In the genomic region with DNA sequence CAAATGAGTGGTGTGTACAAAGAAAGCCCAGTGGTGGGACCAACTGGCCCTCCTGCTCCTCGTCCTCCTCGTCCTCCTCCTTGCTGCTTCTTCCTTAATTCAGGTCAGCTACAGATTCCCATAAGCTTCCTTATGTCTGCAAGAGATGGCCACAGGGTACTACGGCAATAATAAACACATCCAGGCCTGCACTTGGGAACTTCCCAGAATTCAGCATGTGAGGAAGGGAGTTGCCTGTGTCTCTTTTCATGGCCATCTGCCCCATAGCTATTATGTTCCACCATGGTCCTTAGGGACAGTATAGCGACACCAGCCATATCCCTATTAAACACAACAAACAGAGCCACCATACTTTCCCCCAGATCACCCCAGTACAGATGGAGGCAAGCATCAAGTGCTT, we compare ENCODE assay signal across 20 mouse cellular contexts. TPM values are rescaled to one million over a fixed set of nuclear protein-coding genes. Genes with fewer than 3 reads are reported as not detected.
A peak's percentile ranks its signal among the peaks of the same experiment; 100 is the strongest.
DNase-seq lines count a peak whose midpoint lies in the region; ATAC-seq and TF ChIP-seq lines count a peak whose summit lies in the region.
"Had no signal": no experiment of that assay in that cellular context is flagged by ENCODE, and none has a peak within 500 bp of the region (broad histone marks: within the 10 kb centered on the region; RNA-seq: fewer than 3 reads in every experiment).

No protein-coding gene starts in this region.

- ATAC-seq in midbrain, embryonic 14.5 days (ENCODE audit: low FRiP score, low TSS enrichment): no peak
- no peak for ATAC-seq in midbrain, embryonic 16.5 days
- ATAC-seq: forebrain, embryonic 14.5 days had no signal

- 45% methylated on average over 4 of the region's 4 CpGs for WGBS in heart, adult 2 months
- 54% methylated on average over 4 of the region's 4 CpGs for WGBS in midbrain, embryonic 14.5 days
- 43% methylated on average over 4 of the region's 4 CpGs for WGBS in midbrain, embryonic 16.5 days

- no peak for TF ChIP-seq CTCF in heart, adult 2 months (IDR thresholded peaks at IDR 0.05)

- H3K9me3 ChIP-seq in midbrain, embryonic 14.5 days (ENCODE audit: control insufficient read depth, low read length): no peaks in the 10 kb centered on the region
- H3K9me3 ChIP-seq in midbrain, embryonic 16.5 days (replicated peaks; ENCODE audit: control insufficient read depth, low read length, poor library complexity, severe bottlenecking): no peaks in the 10 kb centered on the region
- H3K9me3 ChIP-seq: liver, embryonic 13.5 days had no signal

- peaks cover 5% of the 10 kb centered on the region; the same call in 1 of the 2 replicates for H3K36me3 ChIP-seq in heart, adult 2 months (ENCODE audit: control insufficient read depth, insufficient read depth, low read length)
- H3K36me3 ChIP-seq in midbrain, embryonic 14.5 days (ENCODE audit: control insufficient read depth, insufficient read depth, low read length): no peaks in the 10 kb centered on the region
- H3K36me3 ChIP-seq in midbrain, embryonic 16.5 days (ENCODE audit: control insufficient read depth, insufficient read depth, low read length): no peaks in the 10 kb centered on the region
- H3K36me3 ChIP-seq: limb, embryonic 13.5 days; liver, embryonic 13.5 days had no signal

- H3K79me2 ChIP-seq in heart, adult 2 months (replicated peaks; ENCODE audit: control insufficient read depth, insufficient read depth, low read length): peaks cover 5% of the 10 kb centered on the region

- TF ChIP-seq POLR2A in heart, adult 2 months (IDR thresholded peaks at IDR 0.05; ENCODE audit: insufficient read depth, low read depth, low read length): no peak

- peak; percentile 28 for DNase-seq in cerebellum, adult 11 months
- DNase-seq in cerebellum, postnatal 10 days: no peak
- DNase-seq in heart, adult 2 months: no peak
- DNase-seq in heart, postnatal 36 days: no peak
- no peak for DNase-seq in midbrain, embryonic 14.5 days
- DNase-seq in cerebellum, postnatal 25 days: peak; percentile 27 to 30
- no peak for DNase-seq in spleen, adult 18-20 months
- DNase-seq: adrenal gland, adult 8-10 months; gastrocnemius, postnatal 36 days; heart, postnatal 10 days; kidney, adult 11 months; liver, embryonic 13.5 days; lung, embryonic 14.5 days; lung, postnatal 36 days; right cerebral cortex, postnatal 14 days; thymus, adult 2 months had no signal

- no peak overlapping the region for H3K4me2 ChIP-seq in midbrain, embryonic 14.5 days (ENCODE audit: low read length)
- no peak overlapping the region for H3K4me2 ChIP-seq in midbrain, embryonic 16.5 days (ENCODE audit: low read length)
- H3K4me2 ChIP-seq: heart, embryonic 11.5 days; limb, embryonic 13.5 days; liver, embryonic 13.5 days; lung, embryonic 14.5 days had no signal

- H3K4me1 ChIP-seq in heart, adult 2 months (ENCODE audit: control insufficient read depth, insufficient read depth, low read length): peaks cover 7% of the 10 kb centered on the region
- peaks cover 16% of the 10 kb centered on the region for H3K4me1 ChIP-seq in midbrain, embryonic 14.5 days (ENCODE audit: control insufficient read depth, insufficient read depth, low read length)
- peaks cover 15% of the 10 kb centered on the region for H3K4me1 ChIP-seq in midbrain, embryonic 16.5 days (ENCODE audit: control insufficient read depth, insufficient read depth, low read length)

- no peak overlapping the region for H3K9ac ChIP-seq in heart, adult 2 months (ENCODE audit: low read depth, low read length)
- no peak overlapping the region for H3K9ac ChIP-seq in midbrain, embryonic 14.5 days (replicated peaks; ENCODE audit: low read length)
- H3K9ac ChIP-seq in midbrain, embryonic 16.5 days (ENCODE audit: low read depth, low read length): no peak overlapping the region
- H3K9ac ChIP-seq: limb, embryonic 13.5 days; liver, embryonic 13.5 days; lung, embryonic 14.5 days had no signal

- H3K27ac ChIP-seq in heart, adult 2 months: peak overlapping the region; percentile 48
- H3K27ac ChIP-seq in midbrain, embryonic 14.5 days (replicated peaks; ENCODE audit: low read depth, low read length): peak overlapping the region; percentile 47
- no peak overlapping the region for H3K27ac ChIP-seq in midbrain, embryonic 16.5 days (ENCODE audit: low read length)
- H3K27ac ChIP-seq: limb, embryonic 13.5 days; liver, embryonic 13.5 days had no signal

- intact Hi-C loops in heart, adult 2 months (cut with DNase I): no loop called here
- intact Hi-C loops in heart, postnatal 36 days (cut with DNase I): no loop called here

- H3K4me3 ChIP-seq in heart, adult 2 months: no peak overlapping the region
- H3K4me3 ChIP-seq in midbrain, embryonic 14.5 days (replicated peaks; ENCODE audit: low read depth, low read length): no peak overlapping the region
- no peak overlapping the region for H3K4me3 ChIP-seq in midbrain, embryonic 16.5 days (ENCODE audit: low read depth, low read length)
- H3K4me3 ChIP-seq: limb, embryonic 13.5 days; liver, embryonic 13.5 days had no signal

- no peak for TF ChIP-seq EP300 in heart, adult 2 months (IDR thresholded peaks at IDR 0.05; ENCODE audit: insufficient read depth, low read depth, low read length)

- no peaks in the 10 kb centered on the region for H3K27me3 ChIP-seq in heart, adult 2 months (ENCODE audit: control insufficient read depth, insufficient read depth, low read length)
- H3K27me3 ChIP-seq in midbrain, embryonic 14.5 days (ENCODE audit: control insufficient read depth, insufficient read depth, low read length): no peaks in the 10 kb centered on the region
- H3K27me3 ChIP-seq in midbrain, embryonic 16.5 days (ENCODE audit: control insufficient read depth, insufficient read depth, low read depth, low read length): no peaks in the 10 kb centered on the region
- H3K27me3 ChIP-seq: limb, embryonic 13.5 days; liver, embryonic 13.5 days had no signal

RNA-seq across cellular contexts. Expression of a gene that starts 15.5 kb away (rescaled TPM):
- 10 to 100 TPM; 33.7 to 34.1 TPM for total RNA-seq in heart, adult 2 months (2021)
- 9.5 and 19.2 TPM in 2 replicates for polyA plus RNA-seq in heart, adult 2 months (2012; rRNA removed)
- 10 to 100 TPM; 26.8 to 36.3 TPM for total RNA-seq in heart, postnatal 36 days (2021)
- 3.7 and 4.7 TPM in 2 replicates for polyA plus RNA-seq in midbrain, embryonic 14.5 days (2014; fragmentation: Nextera tagmentation; extraction: Ambion mirVana)
- polyA plus RNA-seq in midbrain, embryonic 16.5 days (2015; fragmentation: Nextera tagmentation; extraction: Ambion mirVana): 2.2 and 2.6 TPM in 2 replicates

Comparison
In these comparisons a context has a peak if more than half of its experiments do, and no peak if none do; other contexts are left out.
1. DNase-seq: peak in cerebellum, adult 11 months (single experiment) and cerebellum, postnatal 25 days (2 of 2); none in cerebellum, postnatal 10 days (0 of 2), heart, adult 2 months (0 of 2), heart, postnatal 36 days (0 of 2), midbrain, embryonic 14.5 days (single experiment) and spleen, adult 18-20 months (0 of 2).